Mouse (Mus musculus) forebrain, embryonic 16.5 days (tissue): ENCODE data around the gene Gm21987. TPM values are rescaled to one million over a fixed set of nuclear protein-coding genes. Genes with fewer than 3 reads are reported as not detected.

Experiments
- ATAC-seq: fragments of 200-750 bp; cut with Nextera tagmentation; 2 replicates; pipeline ENCODE4 v1.8.0; 2017; ENCODE audit warnings: mild to moderate bottlenecking, moderate library complexity
- H3K27ac ChIP-seq: fragments of 300-500 bp; sonication (generic); 2 replicates; pipeline ENCODE4 v1.5.1; 2014; ENCODE audit warnings: low read length, control low read depth
- H3K27me3 ChIP-seq: fragments of 300-500 bp; sonication (generic); replicated peaks from 2 replicates; pipeline ENCODE4 v1.6.1; 2014; ENCODE audit warnings: low read length; ENCODE audit not compliant: control insufficient read depth, insufficient read depth
- H3K36me3 ChIP-seq: fragments of 300-500 bp; sonication (generic); 2 replicates; pipeline ENCODE4 v1.6.1; 2014; ENCODE audit not compliant: control insufficient read depth, insufficient read depth
- H3K4me1 ChIP-seq: fragments of 300-500 bp; sonication (generic); replicated peaks from 2 replicates; pipeline ENCODE4 v1.6.1; 2014; ENCODE audit warnings: low read length; ENCODE audit not compliant: control insufficient read depth, insufficient read depth
- H3K4me2 ChIP-seq: fragments of 300-500 bp; sonication (generic); 2 replicates; pipeline ENCODE4 v1.6.1; 2014; ENCODE audit warnings: mild to moderate bottlenecking, low read length, control low read depth
- H3K4me3 ChIP-seq: fragments of 300-500 bp; sonication (generic); replicated peaks from 2 replicates; pipeline ENCODE4 v1.5.1; 2014; ENCODE audit warnings: mild to moderate bottlenecking, low read length, control low read depth
- H3K9ac ChIP-seq: fragments of 300-500 bp; sonication (generic); replicated peaks from 2 replicates; pipeline ENCODE4 v1.6.1; 2014; ENCODE audit warnings: low read depth, low read length, control low read depth
- H3K9me3 ChIP-seq: fragments of 300-500 bp; sonication (generic); 2 replicates; pipeline ENCODE4 v1.6.1; 2016; ENCODE audit warnings: low read length; ENCODE audit not compliant: control insufficient read depth
- WGBS: fragments of 180-500 bp; shearing (Covaris S2); extraction: QIAGEN DNeasy Blood & Tissue Kit; methylation state at CpG from one replicate; pipeline ENCODE4 v1.1.7; 2014; 5-methylcytosine and 5-hydroxymethylcytosine counted together
- polyA plus RNA-seq: library from polyadenylated mRNA; unstranded; fragments of >200 nt; fragmentation: Nextera tagmentation; extraction: Ambion mirVana; gene quantifications from 2 replicates; pipeline ENCODE4 v1.2.1, GENCODE M21; 2015

Gm21987 gene
- polyA plus RNA-seq, 1 experiment from 2014 or later: not detected

- Histone ChIP-seq H3K27me3 (no peaks in the 10 kb centered on the region), H3K4me2 (no peak overlapping the region), H3K36me3 (no peaks in the 10 kb centered on the region), H3K9me3 (no peaks in the 10 kb centered on the region), H3K27ac (no peak overlapping the region), H3K9ac (no peak overlapping the region), H3K4me1 (no peaks in the 10 kb centered on the region), H3K4me3 (no peak overlapping the region)
- ATAC-seq: no peak
- WGBS: 87% methylated on average over 5 of the region's 5 CpGs
Measured at GRCm38 (mm10) chr16:38406293-38406692, 59.5 kb downstream of the Gm21987 start.

- 88% methylated on average over 6 of the region's 6 CpGs for WGBS
- H3K36me3 ChIP-seq: no peaks in the 10 kb centered on the region
- no peak overlapping the region for H3K27ac ChIP-seq
- H3K27me3 ChIP-seq: no peaks in the 10 kb centered on the region
- no peak overlapping the region for H3K9ac ChIP-seq
- no peaks in the 10 kb centered on the region for H3K4me1 ChIP-seq
- ATAC-seq: no peak
- no peak overlapping the region for H3K4me3 ChIP-seq
- no peak overlapping the region for H3K4me2 ChIP-seq
- no peaks in the 10 kb centered on the region for H3K9me3 ChIP-seq
Measured at GRCm38 (mm10) chr16:38406708-38407107, 59.9 kb downstream of the Gm21987 start.

- Histone ChIP-seq H3K27ac (no peak overlapping the region), H3K4me2 (no peak overlapping the region), H3K36me3 (no peaks in the 10 kb centered on the region), H3K9me3 (no peaks in the 10 kb centered on the region), H3K27me3 (no peaks in the 10 kb centered on the region), H3K4me3 (no peak overlapping the region), H3K9ac (no peak overlapping the region), H3K4me1 (no peaks in the 10 kb centered on the region)
- ATAC-seq: no peak
- 36% methylated on average over 5 of the region's 5 CpGs for WGBS
Measured at GRCm38 (mm10) chr16:38407584-38407983, 60.7 kb downstream of the Gm21987 start.

GRCm38 (mm10) chr16:38408416-38408815 is 61.6 kb downstream of the Gm21987 start:
- H3K4me3 ChIP-seq: no peak overlapping the region
- 93% methylated on average over 8 of the region's 8 CpGs for WGBS
- ATAC-seq: no peak

More at GRCm38 (mm10) chr16:38408416-38408815, 61.6 kb downstream of the Gm21987 start:
- no peak overlapping the region for H3K9ac ChIP-seq
- H3K4me1 ChIP-seq: no peaks in the 10 kb centered on the region
- H3K27me3 ChIP-seq: no peaks in the 10 kb centered on the region
- H3K4me2 ChIP-seq: no peak overlapping the region
- H3K36me3 ChIP-seq: no peaks in the 10 kb centered on the region
- H3K9me3 ChIP-seq: no peaks in the 10 kb centered on the region
- no peak overlapping the region for H3K27ac ChIP-seq

Other genes with a start within 250 kb of the Gm21987 start
- gene Nr1i2, start 52.2 kb upstream of the Gm21987 start, polyA plus RNA-seq: not detected in 2 replicates
- 0.43 and 0.66 TPM in 2 replicates for gene Maats1, start 4.9 kb upstream of the Gm21987 start, polyA plus RNA-seq
- 85.4 and 88.6 TPM in 2 replicates for gene Cox17, start within 50 bp of the Gm21987 start, polyA plus RNA-seq
- gene Popdc2, start 15.2 kb downstream of the Gm21987 start, polyA plus RNA-seq: 0.31 and 0.51 TPM in 2 replicates
- gene Pla1a, start 86.1 kb downstream of the Gm21987 start, polyA plus RNA-seq: 0.36 and 0.38 TPM in 2 replicates
- gene Adprh, start 105.7 kb downstream of the Gm21987 start, polyA plus RNA-seq: 136 and 140 TPM in 2 replicates
- 0.41 and 0.52 TPM in 2 replicates for gene Cd80, start 108.5 kb downstream of the Gm21987 start, polyA plus RNA-seq
- 34.2 and 36.6 TPM in 2 replicates for gene Timmdc1, start 175.6 kb downstream of the Gm21987 start, polyA plus RNA-seq
- 66.0 and 70.5 TPM in 2 replicates for gene Poglut1, start 203.2 kb downstream of the Gm21987 start, polyA plus RNA-seq
- 37.3 and 46.2 TPM in 2 replicates for gene Tmem39a, start 211.7 kb downstream of the Gm21987 start, polyA plus RNA-seq